Mouse (Mus musculus): ENCODE results near the gene Prph2. TPM values are rescaled to one million over a fixed set of nuclear protein-coding genes. Genes with fewer than 3 reads are reported as not detected.

Gene Prph2
- polyA plus RNA-seq, 1 experiment = not detected

DNA sequence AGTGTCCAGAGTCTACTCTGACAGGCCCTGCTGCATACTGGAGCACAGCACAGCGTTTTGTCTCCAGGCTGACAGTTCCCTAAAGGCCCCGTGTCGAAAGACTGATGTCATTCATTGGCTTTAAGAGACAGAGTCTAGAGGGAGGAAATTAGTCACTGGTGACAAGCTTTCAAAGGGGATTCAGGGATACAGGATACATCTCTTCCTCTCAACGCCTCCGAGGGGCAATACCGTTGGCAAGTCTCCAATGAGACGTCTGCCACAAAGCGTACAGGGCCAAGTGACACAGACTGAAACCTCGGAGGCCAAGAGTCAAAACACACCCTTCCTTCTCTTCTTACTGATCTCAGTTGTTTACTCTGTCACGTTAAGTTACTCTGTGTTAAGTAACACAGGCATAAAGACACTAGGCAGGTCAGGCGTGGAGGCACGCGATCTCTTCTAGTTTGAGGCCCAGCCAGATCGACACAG is 30.4 kb upstream of the Prph2 start:
- no peak for TF ChIP-seq POLR2A (IDR thresholded peaks at IDR 0.05; ENCODE audit: low read depth, low read length)
- no peak for TF ChIP-seq CTCF (IDR thresholded peaks at IDR 0.05; ENCODE audit: borderline replicate concordance, insufficient read depth, low read length)
- H3K27ac ChIP-seq (ENCODE audit: insufficient read depth, low read length) = peak overlapping the region; percentile 28
- H3K4me1 ChIP-seq (ENCODE audit: control insufficient read depth, insufficient read depth, low read length) = peaks cover 20% of the 10 kb centered on the region
- no peak overlapping the region for H3K4me3 ChIP-seq (ENCODE audit: insufficient read depth, low read length)

GRCm38 (mm10) chr17:46880322-46880721 is 29.9 kb upstream of the Prph2 start:
- H3K4me1 ChIP-seq (ENCODE audit: control insufficient read depth, insufficient read depth, low read length) = peaks cover 20% of the 10 kb centered on the region
- no peak overlapping the region for H3K4me3 ChIP-seq (ENCODE audit: insufficient read depth, low read length)
- peak overlapping the region; percentile 28 for H3K27ac ChIP-seq (ENCODE audit: insufficient read depth, low read length)
- TF ChIP-seq POLR2A (IDR thresholded peaks at IDR 0.05; ENCODE audit: low read depth, low read length) = no peak
- no peak for TF ChIP-seq CTCF (IDR thresholded peaks at IDR 0.05; ENCODE audit: borderline replicate concordance, insufficient read depth, low read length)

GRCm38 (mm10) chr17:46881728-46882127 is 28.5 kb upstream of the Prph2 start:
- Histone ChIP-seq H3K27ac (ENCODE audit: insufficient read depth, low read length) (no peak overlapping the region), H3K4me3 (ENCODE audit: insufficient read depth, low read length) (no peak overlapping the region), H3K4me1 (ENCODE audit: control insufficient read depth, insufficient read depth, low read length) (peaks cover 17% of the 10 kb centered on the region)
- TF ChIP-seq POLR2A (IDR thresholded peaks at IDR 0.05; ENCODE audit: low read depth, low read length) (no peak), CTCF (IDR thresholded peaks at IDR 0.05; ENCODE audit: borderline replicate concordance, insufficient read depth, low read length) (no peak)

DNA sequence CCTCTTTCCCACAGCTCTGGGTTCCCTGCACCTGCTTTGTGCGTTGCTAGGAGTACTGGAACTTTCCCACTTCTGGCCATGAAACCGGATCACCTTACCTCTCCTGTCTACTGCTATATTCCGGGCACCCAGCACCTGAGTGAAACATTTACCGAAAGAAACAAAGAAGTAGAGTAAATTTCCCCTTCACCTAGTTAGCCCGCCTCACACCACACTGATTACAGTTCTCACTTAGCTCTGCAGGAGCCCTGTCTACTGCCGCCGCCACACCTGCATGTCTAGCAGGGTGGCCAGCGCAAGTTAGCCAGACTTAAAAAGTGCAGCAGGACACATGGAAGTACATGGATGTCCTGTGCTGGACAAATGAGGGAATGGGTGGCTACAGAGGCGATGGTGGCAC is 27.2 kb upstream of the Prph2 start:
- no peak overlapping the region for H3K4me3 ChIP-seq (ENCODE audit: insufficient read depth, low read length)
- TF ChIP-seq POLR2A (IDR thresholded peaks at IDR 0.05; ENCODE audit: low read depth, low read length) (no peak), CTCF (IDR thresholded peaks at IDR 0.05; ENCODE audit: borderline replicate concordance, insufficient read depth, low read length) (no peak)
- H3K27ac ChIP-seq (ENCODE audit: insufficient read depth, low read length) = no peak overlapping the region
- H3K4me1 ChIP-seq (ENCODE audit: control insufficient read depth, insufficient read depth, low read length) = peaks cover 9% of the 10 kb centered on the region

- no peak overlapping the region for H3K4me3 ChIP-seq (ENCODE audit: insufficient read depth, low read length)
- H3K27ac ChIP-seq (ENCODE audit: insufficient read depth, low read length) = no peak overlapping the region
- peaks cover 5% of the 10 kb centered on the region for H3K4me1 ChIP-seq (ENCODE audit: control insufficient read depth, insufficient read depth, low read length)
- TF ChIP-seq CTCF (IDR thresholded peaks at IDR 0.05; ENCODE audit: borderline replicate concordance, insufficient read depth, low read length) (no peak), POLR2A (IDR thresholded peaks at IDR 0.05; ENCODE audit: low read depth, low read length) (no peak)
Measured at GRCm38 (mm10) chr17:46884766-46885165, 25.5 kb upstream of the Prph2 start.

DNA sequence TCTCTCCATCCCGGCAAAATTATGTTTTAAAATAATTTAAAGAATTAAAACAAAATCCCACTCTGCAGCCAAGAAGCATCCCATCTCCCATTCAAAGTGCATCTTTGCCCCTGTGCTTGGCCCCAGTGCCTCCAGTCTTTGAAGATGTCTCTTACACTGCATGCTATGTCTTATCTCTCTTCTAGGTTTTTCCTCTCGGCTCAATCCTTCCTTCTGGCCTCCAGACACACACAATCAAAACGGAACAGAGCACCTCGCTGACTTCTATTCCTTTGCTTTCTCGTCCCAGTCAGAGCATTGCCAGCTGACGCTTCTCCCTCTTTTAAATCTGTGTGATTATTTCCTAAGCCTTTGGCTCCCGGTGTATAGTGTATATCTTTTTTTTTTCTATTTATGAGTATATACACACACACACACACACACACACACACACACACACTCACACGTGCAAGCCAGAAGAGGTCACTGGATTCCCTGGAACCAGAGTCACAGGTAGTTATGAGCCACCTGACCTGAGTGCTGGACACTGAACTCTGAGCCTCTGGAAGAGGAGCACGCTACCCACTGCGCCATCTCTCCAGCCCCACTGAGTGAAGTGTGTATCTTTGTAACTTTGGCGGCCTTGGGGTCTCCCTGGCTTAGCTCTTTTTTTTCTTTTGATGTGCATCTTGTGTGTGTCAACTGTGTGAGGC is 24.9 kb upstream of the Prph2 start:
- Histone ChIP-seq H3K4me3 (ENCODE audit: insufficient read depth, low read length) (no peak overlapping the region), H3K4me1 (ENCODE audit: control insufficient read depth, insufficient read depth, low read length) (no peaks in the 10 kb centered on the region), H3K27ac (ENCODE audit: insufficient read depth, low read length) (no peak overlapping the region)
- TF ChIP-seq CTCF (IDR thresholded peaks at IDR 0.05; ENCODE audit: borderline replicate concordance, insufficient read depth, low read length) (no peak), POLR2A (IDR thresholded peaks at IDR 0.05; ENCODE audit: low read depth, low read length) (no peak)

GRCm38 (mm10) chr17:46885910-46886643 is 24.2 kb upstream of the Prph2 start:
- no peak for TF ChIP-seq POLR2A (IDR thresholded peaks at IDR 0.05; ENCODE audit: low read depth, low read length)
- TF ChIP-seq CTCF (IDR thresholded peaks at IDR 0.05; ENCODE audit: borderline replicate concordance, insufficient read depth, low read length) = no peak
- Histone ChIP-seq H3K27ac (ENCODE audit: insufficient read depth, low read length) (no peak overlapping the region), H3K4me1 (ENCODE audit: control insufficient read depth, insufficient read depth, low read length) (no peaks in the 10 kb centered on the region), H3K4me3 (ENCODE audit: insufficient read depth, low read length) (no peak overlapping the region)

DNA sequence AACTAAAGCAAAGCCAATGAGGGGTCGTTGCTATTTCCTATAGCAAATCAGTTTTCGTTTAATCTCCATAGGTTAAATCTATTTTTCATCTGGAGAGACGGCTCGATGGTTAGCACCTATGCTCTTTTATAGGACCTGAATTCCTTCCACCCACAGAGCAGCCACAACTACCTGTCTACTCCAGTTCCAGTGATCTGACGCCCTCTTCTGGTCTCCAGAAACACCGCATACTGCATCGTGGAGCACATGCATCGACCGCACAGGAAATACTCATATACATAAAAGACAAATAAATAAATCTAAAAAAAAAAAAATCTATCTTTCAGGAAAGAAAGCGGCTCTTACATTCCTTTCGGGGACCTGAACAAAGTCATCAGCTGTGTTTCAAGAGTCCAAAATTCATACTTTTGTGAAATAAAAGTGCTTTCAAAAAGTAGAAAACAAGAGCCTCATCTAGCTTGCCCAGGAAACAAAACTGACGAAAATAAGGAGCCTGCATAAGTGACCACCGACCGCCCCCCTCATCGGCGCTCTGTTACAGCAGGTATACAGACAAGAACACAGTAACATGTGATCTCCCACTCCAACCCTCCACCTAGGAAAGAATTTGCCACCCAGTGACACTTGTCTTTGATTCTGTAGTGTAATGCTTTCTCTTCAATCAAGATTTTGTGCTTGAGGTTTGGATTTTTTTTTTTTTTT is 21.6 kb upstream of the Prph2 start:
- Histone ChIP-seq H3K4me3 (ENCODE audit: insufficient read depth, low read length) (peak overlapping the region; percentile 89), H3K4me1 (ENCODE audit: control insufficient read depth, insufficient read depth, low read length) (peaks cover 4% of the 10 kb centered on the region; the same call in 1 of the 2 replicates), H3K27ac (ENCODE audit: insufficient read depth, low read length) (peak overlapping the region; percentile 97)
- TF ChIP-seq POLR2A (IDR thresholded peaks at IDR 0.05; ENCODE audit: low read depth, low read length) (no peak), CTCF (IDR thresholded peaks at IDR 0.05; ENCODE audit: borderline replicate concordance, insufficient read depth, low read length) (peak; percentile 81)

DNA sequence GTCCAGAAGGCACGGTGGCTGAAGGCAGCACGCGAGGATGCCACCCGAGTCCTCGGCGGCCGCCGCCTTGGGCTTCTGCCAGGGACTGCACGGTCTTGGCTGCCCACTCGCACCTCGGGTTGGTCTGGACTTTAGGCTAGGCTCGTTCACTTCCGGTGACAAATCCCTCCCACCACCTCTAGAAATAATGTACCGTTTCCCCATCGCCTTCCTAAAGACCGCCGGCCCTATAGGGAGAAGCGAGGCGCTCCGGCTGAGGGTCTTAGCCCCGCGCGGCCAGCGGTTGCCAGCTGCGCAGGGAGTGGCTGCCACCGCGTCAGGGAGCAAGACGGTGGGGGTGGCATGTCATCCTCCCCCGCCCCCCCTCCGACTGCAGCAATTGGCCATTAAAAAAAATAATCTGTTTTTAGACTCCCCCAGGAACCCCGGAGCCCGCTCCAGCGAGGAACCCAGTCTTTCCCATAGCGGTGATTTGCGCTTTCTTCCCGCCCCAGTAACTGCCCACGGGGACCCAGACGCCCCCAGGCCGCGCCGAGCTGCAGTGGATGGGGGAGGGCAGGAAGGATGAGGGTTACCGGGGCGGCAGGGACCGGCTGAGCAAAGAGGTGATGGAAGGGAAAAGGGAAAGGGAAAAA is 20.7 kb upstream of the Prph2 start:
- H3K27ac ChIP-seq (ENCODE audit: insufficient read depth, low read length) = peak overlapping the region; percentile 97
- peak overlapping the region; percentile 89 for H3K4me3 ChIP-seq (ENCODE audit: insufficient read depth, low read length)
- H3K4me1 ChIP-seq (ENCODE audit: control insufficient read depth, insufficient read depth, low read length) = peaks cover 4% of the 10 kb centered on the region; the same call in 1 of the 2 replicates
- TF ChIP-seq POLR2A (IDR thresholded peaks at IDR 0.05; ENCODE audit: low read depth, low read length) (peak; percentile 75), CTCF (IDR thresholded peaks at IDR 0.05; ENCODE audit: borderline replicate concordance, insufficient read depth, low read length) (no peak)

Measured in embryonic fibroblast, embryonic 13.5 days (primary cell).